Mouse (Mus musculus) lung, postnatal 0 days (tissue): Measurements from ENCODE around the gene Ywhaq.
A peak's percentile ranks its signal among the peaks of the same experiment; 100 is the strongest.

Source experiments
- CTCF ChIP-seq: IDR thresholded peaks from 2 replicates; pipeline ENCODE4 v1.5.1; 2016; ENCODE audit warnings: antibody characterized with exemption, mild to moderate bottlenecking
- EP300 ChIP-seq: IDR thresholded peaks from 2 replicates; pipeline ENCODE4 v1.6.1; 2016; ENCODE audit warnings: antibody characterized with exemption, mild to moderate bottlenecking, control low read depth

- TF ChIP-seq CTCF (no peak), EP300 (0 out of 2 replicates have a peak, but pooled peaks have one; percentile 24)
Measured at GRCm38 (mm10) chr12:21417100-21418070, at the start of gene Ywhaq.
